Mouse (Mus musculus): ENCODE data around the gene Clp1.

The Clp1 gene

DNA sequence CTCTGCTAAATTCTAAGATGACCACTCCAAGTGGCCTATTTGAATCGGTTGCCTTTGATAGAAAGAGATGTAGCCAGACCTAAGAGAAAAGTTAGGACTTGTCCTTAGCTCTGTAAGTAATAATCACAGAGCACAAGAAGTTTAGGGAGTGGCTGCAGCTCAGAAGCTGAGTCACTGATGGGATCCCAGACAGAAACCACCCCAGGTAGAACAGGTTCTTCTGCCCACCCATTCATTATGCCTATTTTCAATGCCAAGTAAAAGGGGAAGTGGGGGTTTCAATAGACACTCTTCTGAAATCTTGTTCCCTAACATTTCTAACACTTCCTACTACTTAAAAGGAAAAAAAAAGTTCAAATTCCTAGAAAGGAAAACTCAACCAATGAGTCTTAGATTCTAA is 21.9 kb downstream of the Clp1 start:
- no peak for DNase-seq

- no peak for DNase-seq
Measured at GRCm38 (mm10) chr2:84704329-84704728, 22.8 kb downstream of the Clp1 start.

- DNase-seq: no peak
Measured at GRCm38 (mm10) chr2:84703497-84703896, 23.7 kb downstream of the Clp1 start.

DNA sequence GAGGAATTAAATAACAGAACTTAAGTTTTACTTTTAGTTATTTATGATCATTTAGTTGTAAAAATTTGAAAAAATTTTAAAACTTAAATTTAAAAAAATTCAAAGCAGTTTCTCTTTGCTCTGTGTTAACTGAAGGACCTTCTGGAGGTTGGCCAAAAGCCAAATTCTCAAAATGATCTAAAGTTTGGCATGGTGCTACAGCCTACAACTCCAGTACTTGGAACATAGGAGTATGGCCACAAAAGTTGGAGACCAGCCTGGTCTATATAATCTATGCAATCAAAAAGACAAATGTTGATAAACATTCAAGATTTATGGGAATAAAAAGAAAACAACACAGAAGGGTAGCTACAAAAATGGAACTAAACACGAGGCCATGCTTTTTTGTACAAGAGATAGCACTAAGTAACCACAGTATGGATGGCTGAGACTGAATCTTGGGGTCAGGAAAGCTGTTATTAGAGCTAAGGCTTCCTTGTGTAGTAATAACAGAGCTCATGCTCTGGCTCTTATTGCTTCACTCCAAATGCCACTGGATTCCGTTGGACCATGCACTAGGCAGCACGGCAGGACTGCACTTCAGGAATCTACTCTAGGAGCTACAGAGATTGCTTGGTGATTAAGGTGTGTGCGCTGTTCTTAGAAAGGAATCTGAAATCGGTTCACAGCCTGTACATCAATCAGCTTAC is 32.0 kb downstream of the Clp1 start:
- DNase-seq: no peak

GRCm38 (mm10) chr2:84690050-84690449 is 37.1 kb downstream of the Clp1 start:
- no peak for DNase-seq

DNA sequence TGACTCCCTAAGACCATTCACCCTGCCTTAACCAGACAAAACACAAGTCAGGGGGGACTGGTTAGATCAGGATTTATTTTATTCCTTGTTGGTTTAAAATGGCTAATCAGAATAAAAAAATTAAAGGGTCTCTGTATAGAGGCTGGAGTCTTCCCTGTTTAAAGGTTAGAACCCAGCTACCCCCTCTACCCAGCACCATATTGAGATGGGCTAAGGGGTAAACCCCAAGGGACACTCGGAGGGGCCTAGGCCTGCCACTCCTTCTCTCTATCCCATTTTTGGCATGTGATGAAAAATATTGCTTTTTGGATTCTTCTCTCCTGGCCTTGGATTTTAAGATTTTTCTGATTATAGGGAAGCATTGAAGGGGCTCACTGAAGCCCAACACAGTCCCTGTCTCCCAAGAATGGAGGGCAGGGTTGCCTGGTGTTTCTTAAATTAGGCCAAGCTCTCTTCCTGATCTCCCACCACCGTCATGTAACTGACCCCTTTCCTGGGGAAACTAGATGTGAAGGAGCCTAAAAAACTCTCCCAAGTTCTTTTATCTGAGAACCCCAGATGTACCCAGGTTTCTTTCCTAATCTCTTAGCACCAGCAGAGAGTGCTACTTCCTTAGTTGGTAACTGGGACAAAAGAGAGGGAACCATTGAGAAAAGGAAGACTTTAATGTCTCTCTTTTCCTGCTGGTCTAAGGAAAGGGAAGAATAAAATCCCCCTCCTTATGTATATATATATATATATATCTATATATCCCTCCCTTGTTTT is 38.9 kb downstream of the Clp1 start:
- no peak for DNase-seq

GRCm38 (mm10) chr2:84682605-84683183 is 44.5 kb downstream of the Clp1 start:
- DNase-seq: no peak

GRCm38 (mm10) chr2:84679016-84679415 is 48.1 kb downstream of the Clp1 start, which contains the start of gene Tmx2:
Gene Tmx2, minus strand, starts transcription at chr2:84679140.
- peak in 1 of 2 experiments; percentile 9 for DNase-seq

DNA sequence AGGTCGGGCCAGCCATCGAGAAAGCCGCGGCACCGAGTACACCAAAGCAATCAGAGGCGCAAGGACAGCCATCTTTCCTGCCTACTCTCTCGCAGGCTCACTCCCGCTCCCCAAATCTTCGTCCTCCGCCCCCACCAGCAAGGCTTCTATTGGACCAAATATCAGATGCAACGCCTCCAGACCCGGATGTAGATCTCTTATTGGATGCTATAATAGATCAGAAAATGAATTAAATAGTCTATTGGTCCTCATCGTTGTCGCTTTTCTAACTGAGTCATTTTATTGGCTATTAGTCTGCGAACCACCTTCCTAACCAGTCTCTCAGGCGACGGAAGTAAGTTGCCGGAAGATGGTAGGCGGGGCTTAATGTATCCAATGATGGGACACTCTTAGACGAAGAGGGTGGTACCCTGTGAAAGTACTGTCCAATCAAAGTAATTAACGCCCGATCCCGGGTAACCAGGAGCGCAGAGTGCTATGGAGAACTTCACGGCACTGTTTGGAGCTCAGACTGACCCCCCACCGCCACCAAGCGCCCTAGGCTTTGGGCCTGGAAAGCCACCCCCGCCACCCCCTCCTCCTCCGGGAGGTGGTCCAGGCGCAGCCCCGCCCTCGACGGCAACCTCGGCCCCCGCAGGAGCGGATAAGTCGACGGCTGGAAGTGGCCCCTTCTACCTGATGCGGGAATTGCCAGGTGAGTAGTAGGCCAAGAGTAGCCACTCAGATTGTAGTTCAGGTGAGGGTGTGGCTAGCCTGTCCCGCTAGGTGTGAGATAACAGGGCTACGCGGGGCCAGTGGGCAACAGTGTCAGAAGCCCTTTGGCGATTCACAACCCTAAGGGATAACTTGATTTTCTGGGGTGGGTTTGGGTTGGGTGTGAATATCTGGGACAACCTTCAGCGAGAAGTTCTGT is 48.9 kb downstream of the Clp1 start, which contains the start of the genes Gm28635 and Med19:
Gene Gm28635, minus strand, starts transcription at position 74 of the 913 bp plus-strand sequence.
Gene Med19, plus strand, starts transcription at position 435 of the 913 bp plus-strand sequence.
- peak; percentile 91 to 93 for DNase-seq

DNA sequence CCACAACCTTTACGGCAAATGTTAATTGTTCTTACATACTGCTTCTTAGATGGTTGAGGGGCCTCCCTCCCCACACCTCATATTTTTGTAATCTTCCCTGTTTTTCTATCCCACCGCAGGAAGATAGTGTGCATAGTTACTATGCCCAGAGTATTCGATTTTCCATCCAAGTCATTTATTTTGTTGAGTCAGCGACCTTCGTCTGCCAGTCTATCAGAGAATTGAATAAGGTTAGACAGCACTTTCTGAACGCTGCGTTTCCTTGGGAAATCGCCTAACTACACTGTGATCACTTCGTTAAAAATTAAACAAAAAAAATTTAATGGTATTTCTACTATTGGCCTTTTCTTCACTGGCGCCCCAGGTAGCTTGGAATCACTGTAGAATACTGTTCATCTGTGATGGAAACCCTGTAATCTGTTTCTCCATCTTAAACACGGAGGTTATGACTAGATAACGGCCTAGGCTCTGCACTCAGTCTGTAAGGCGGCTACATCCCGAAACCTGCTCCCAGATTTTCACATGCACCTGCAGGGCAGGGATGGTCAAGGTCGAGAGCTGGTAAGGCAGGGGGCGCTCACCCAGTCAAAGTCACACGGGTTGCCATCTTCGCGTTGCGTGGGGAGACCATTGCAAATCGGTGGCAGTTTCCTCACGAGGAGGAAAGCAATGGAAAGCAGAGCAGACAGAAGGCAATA is 49.7 kb downstream of the Clp1 start:
- no peak for DNase-seq

Measured in B cell, adult 2 months (primary cell).